Mouse (Mus musculus): ENCODE data around the gene Tns1. TPM values are rescaled to one million over a fixed set of nuclear protein-coding genes. Genes with fewer than 3 reads are reported as not detected.

The Tns1 gene
- polyA plus RNA-seq, 1 experiment: 400 TPM

DNA sequence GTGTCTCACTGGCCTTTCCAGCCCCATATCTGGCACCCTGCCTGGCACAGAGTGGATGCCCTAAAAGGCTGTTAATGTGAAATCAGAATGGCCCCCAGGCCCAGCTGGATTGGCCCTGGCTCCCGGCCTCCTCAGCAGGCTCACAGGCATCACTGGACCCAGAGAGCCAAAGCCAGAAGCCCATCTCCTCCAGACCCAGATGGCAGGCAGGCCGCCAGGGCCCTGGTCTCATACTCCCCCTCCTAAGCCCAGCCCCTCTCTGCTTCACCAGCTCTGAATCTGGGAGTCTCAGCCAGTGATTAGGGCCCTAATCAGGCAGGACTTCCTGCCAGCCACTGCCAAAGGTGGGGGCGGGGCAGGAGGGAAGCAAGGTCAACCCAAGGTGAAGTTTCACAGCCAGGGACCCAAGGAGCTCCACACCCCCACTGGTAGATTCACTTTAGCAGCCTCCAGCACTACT, 93.3 kb downstream of the Tns1 start:
- Histone ChIP-seq H3K36me3 (ENCODE audit: control insufficient read depth, insufficient read depth, low read length) (no peaks in the 10 kb centered on the region; the same call in 1 of the 2 replicates), H3K27me3 (replicated peaks; ENCODE audit: control insufficient read depth, insufficient read depth, low read length) (no peaks in the 10 kb centered on the region), H3K4me3 (ENCODE audit: insufficient read depth, low read depth, low read length) (peak overlapping the region; percentile 31), H3K27ac (ENCODE audit: insufficient read depth, low read depth, low read length) (peak overlapping the region; percentile 96), H3K4me1 (ENCODE audit: control insufficient read depth, insufficient read depth, low read length) (peaks cover 67% of the 10 kb centered on the region)
- peak; percentile 94 for DNase-seq
- TF ChIP-seq CTCF (conservative IDR thresholded peaks at IDR 0.05; ENCODE audit: insufficient read depth, insufficient read length, low read depth, low read length) (no peak), POLR2A (IDR thresholded peaks at IDR 0.05; ENCODE audit: low read depth, low read length) (no peak)
- 4% methylated on average over 3 of the region's 3 CpGs for WGBS

DNA sequence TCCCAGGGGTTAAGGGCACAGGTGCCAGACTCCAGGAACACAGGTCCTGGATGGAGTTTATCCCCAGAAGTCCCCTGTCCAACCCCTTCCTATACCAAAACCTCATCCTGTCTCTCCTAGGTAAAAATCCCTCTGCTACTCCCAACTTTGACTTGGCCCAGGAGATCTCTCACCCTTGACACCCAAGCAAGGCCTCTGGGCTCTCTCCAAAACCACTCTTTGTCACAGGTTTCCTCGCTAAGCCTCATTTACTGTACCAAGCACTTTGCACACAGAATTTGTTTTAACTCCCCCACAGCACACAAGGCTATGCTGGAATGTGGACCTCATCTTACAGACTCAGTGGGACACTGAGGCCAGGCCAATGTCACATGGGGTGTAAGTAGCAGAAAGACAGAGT, 94.0 kb downstream of the Tns1 start:
- DNase-seq: peak; percentile 53
- Histone ChIP-seq H3K4me3 (ENCODE audit: insufficient read depth, low read depth, low read length) (peak overlapping the region; percentile 31; the same call in 1 of the 2 replicates), H3K4me1 (ENCODE audit: control insufficient read depth, insufficient read depth, low read length) (peaks cover 73% of the 10 kb centered on the region), H3K27ac (ENCODE audit: insufficient read depth, low read depth, low read length) (peak overlapping the region; percentile 96), H3K36me3 (ENCODE audit: control insufficient read depth, insufficient read depth, low read length) (no peaks in the 10 kb centered on the region; the same call in 1 of the 2 replicates), H3K27me3 (replicated peaks; ENCODE audit: control insufficient read depth, insufficient read depth, low read length) (no peaks in the 10 kb centered on the region)
- TF ChIP-seq POLR2A (IDR thresholded peaks at IDR 0.05; ENCODE audit: low read depth, low read length) (no peak), CTCF (conservative IDR thresholded peaks at IDR 0.05; ENCODE audit: insufficient read depth, insufficient read length, low read depth, low read length) (no peak)
- 31% methylated on average over 1 of the region's 1 CpGs for WGBS

DNA sequence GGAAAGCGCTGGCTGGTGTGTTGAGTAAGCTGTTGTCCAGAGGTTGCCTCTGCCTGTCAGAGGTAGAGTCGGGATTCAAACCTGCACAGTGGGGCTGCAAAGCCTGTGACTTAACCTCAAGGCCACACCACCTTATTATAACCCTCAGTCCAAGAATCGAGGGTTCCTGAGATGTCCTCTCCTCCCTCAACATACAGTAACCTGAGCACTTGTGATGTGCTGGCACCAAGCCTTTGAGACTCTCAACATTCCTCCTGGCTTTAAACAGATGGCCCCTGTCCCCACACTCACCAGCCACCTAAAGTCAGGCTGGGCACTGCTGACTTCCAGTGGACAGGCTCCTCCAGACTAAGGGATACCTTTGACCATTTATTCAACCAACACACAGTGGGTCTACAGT, 94.6 kb downstream of the Tns1 start:
- 46% methylated on average over 3 of the region's 3 CpGs for WGBS
- 0 out of 2 replicates have a peak overlapping the region, but pooled peaks have one; percentile 10 for H3K4me3 ChIP-seq (ENCODE audit: insufficient read depth, low read depth, low read length)
- H3K4me1 ChIP-seq (ENCODE audit: control insufficient read depth, insufficient read depth, low read length): peaks cover 79% of the 10 kb centered on the region
- DNase-seq: no peak
- no peaks in the 10 kb centered on the region for H3K27me3 ChIP-seq (replicated peaks; ENCODE audit: control insufficient read depth, insufficient read depth, low read length)
- no peaks in the 10 kb centered on the region; the same call in 1 of the 2 replicates for H3K36me3 ChIP-seq (ENCODE audit: control insufficient read depth, insufficient read depth, low read length)
- peak overlapping the region; percentile 96 for H3K27ac ChIP-seq (ENCODE audit: insufficient read depth, low read depth, low read length)
- TF ChIP-seq CTCF (conservative IDR thresholded peaks at IDR 0.05; ENCODE audit: insufficient read depth, insufficient read length, low read depth, low read length) (no peak), POLR2A (IDR thresholded peaks at IDR 0.05; ENCODE audit: low read depth, low read length) (no peak)

DNA sequence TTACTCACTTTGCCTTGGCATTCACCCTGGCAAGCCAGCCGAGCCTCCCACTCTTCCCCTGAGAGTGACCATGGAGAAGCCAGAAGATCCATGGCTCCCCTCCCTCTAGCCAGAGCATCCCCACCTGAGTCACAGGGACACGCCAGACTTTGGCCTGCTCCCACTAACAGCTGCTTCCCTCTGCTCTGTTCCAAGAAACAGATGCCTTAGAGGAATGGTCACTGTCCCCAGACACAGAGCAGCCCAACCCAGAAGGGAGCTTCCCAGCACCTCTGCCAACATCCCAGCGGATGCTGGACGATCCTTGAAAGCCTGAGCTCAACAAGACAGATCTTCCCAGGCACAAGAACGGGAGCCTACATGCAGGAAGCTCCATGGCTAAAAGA, 95.4 kb downstream of the Tns1 start:
- H3K4me3 ChIP-seq (ENCODE audit: insufficient read depth, low read depth, low read length): peak overlapping the region; percentile 10; the same call in 1 of the 2 replicates
- H3K36me3 ChIP-seq (ENCODE audit: control insufficient read depth, insufficient read depth, low read length): no peaks in the 10 kb centered on the region; the same call in 1 of the 2 replicates
- WGBS: 12% methylated on average over 5 of the region's 5 CpGs
- peaks cover 87% of the 10 kb centered on the region for H3K4me1 ChIP-seq (ENCODE audit: control insufficient read depth, insufficient read depth, low read length)
- H3K27me3 ChIP-seq (replicated peaks; ENCODE audit: control insufficient read depth, insufficient read depth, low read length): no peaks in the 10 kb centered on the region
- H3K27ac ChIP-seq (ENCODE audit: insufficient read depth, low read depth, low read length): peak overlapping the region; percentile 96
- no peak for TF ChIP-seq POLR2A (IDR thresholded peaks at IDR 0.05; ENCODE audit: low read depth, low read length)
- TF ChIP-seq CTCF (conservative IDR thresholded peaks at IDR 0.05; ENCODE audit: insufficient read depth, insufficient read length, low read depth, low read length): no peak
- DNase-seq: peak; percentile 79

DNA sequence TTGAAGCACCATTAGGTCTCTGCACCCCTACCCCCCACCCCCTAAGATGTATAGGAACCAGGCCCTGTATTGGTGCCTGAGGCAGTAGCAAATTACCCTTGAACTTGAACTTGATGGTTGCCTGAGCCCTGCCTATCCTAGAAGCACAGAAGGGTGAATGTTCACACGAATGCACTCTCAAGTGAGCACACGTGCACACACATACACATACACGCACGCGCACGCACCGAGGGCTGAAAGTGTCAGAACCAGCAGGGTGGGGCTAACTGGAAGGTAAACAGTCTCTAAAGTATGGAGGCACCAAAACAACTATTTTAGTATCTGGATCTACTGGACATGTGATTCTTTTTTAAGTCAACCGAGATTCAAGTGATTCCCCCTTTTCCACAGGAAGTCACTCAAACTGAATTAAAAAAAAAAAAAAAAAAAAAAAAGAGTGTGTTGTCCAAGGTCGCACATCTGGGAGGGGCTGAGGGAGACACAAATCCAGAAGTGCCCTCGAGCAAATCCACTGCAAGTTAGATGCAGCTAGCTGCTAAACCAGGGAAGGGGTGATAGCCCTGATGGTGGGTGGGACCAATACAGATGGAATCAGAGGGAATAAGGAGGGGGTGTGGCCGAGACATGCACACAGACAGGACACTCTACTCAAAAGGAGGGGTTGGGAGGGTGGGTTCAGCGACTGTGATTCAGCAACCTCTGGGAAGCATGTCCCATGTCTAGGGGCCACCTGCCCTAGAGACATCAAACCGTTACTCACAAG, 96.0 kb downstream of the Tns1 start:
- no peaks in the 10 kb centered on the region; the same call in 1 of the 2 replicates for H3K36me3 ChIP-seq (ENCODE audit: control insufficient read depth, insufficient read depth, low read length)
- H3K4me3 ChIP-seq (ENCODE audit: insufficient read depth, low read depth, low read length): peak overlapping the region; percentile 12; the same call in 1 of the 2 replicates
- peak overlapping the region; percentile 96 for H3K27ac ChIP-seq (ENCODE audit: insufficient read depth, low read depth, low read length)
- WGBS: 20% methylated on average over 13 of the region's 13 CpGs
- no peak for TF ChIP-seq CTCF (conservative IDR thresholded peaks at IDR 0.05; ENCODE audit: insufficient read depth, insufficient read length, low read depth, low read length)
- TF ChIP-seq POLR2A (IDR thresholded peaks at IDR 0.05; ENCODE audit: low read depth, low read length): no peak
- no peak for DNase-seq
- no peaks in the 10 kb centered on the region for H3K27me3 ChIP-seq (replicated peaks; ENCODE audit: control insufficient read depth, insufficient read depth, low read length)
- H3K4me1 ChIP-seq (ENCODE audit: control insufficient read depth, insufficient read depth, low read length): peaks cover 92% of the 10 kb centered on the region

DNA sequence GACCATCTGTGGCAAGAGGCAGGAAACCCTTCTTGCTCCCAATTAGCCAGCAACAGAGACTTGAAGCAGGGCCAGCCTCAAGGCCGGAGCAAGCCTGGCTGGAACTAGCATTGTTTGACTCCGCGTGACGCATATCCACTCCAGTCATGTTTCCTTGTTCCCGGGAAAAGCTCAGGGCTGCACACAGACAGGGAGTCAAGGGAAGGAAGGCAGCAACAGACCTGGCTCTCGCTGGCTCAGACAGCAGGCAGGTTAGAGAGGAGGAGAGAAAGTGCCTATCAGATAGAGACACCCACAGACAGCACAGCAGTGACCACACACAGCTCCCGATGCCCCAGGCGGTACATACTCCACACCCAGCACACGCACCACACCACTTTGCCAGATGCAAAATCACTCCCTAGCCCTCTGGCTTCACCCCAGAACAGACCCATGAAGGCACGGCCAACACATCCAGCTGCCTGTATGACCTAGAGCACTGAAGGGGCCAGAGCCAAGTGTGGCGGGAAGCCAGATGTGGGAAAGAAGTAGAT, 96.6 kb downstream of the Tns1 start:
- 5% methylated on average over 11 of the region's 11 CpGs for WGBS
- peak; percentile 94 for DNase-seq
- peak overlapping the region; percentile 93 for H3K27ac ChIP-seq (ENCODE audit: insufficient read depth, low read depth, low read length)
- H3K36me3 ChIP-seq (ENCODE audit: control insufficient read depth, insufficient read depth, low read length): no peaks in the 10 kb centered on the region
- peaks cover 92% of the 10 kb centered on the region for H3K4me1 ChIP-seq (ENCODE audit: control insufficient read depth, insufficient read depth, low read length)
- peak overlapping the region; percentile 12; the same call in 1 of the 2 replicates for H3K4me3 ChIP-seq (ENCODE audit: insufficient read depth, low read depth, low read length)
- no peaks in the 10 kb centered on the region for H3K27me3 ChIP-seq (replicated peaks; ENCODE audit: control insufficient read depth, insufficient read depth, low read length)
- TF ChIP-seq POLR2A (IDR thresholded peaks at IDR 0.05; ENCODE audit: low read depth, low read length) (no peak), CTCF (conservative IDR thresholded peaks at IDR 0.05; ENCODE audit: insufficient read depth, insufficient read length, low read depth, low read length) (no peak)

DNA sequence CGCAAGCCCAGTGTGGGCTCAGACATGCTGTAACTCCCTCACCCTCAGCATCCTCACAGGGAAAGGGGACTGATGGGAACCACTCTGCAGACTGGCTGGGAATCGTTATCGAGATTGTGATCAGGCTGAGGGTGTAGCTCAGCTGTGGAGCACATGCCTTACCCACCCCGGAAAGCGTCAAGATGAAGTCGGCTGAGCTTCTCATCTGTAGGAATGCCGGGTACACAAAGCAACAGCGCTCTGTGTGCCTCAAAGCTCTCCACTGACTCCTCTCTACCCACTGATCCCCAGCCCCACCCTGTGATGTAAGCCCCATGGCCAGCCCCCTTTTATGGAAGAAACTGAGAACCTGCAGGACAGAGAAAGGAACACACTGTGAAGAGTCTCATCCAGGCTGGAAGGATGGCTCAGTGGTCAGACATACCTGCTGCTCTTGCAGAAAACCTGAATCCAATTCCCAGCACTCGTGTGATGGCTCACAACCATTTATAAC, 97.5 kb downstream of the Tns1 start:
- Histone ChIP-seq H3K36me3 (ENCODE audit: control insufficient read depth, insufficient read depth, low read length) (no peaks in the 10 kb centered on the region), H3K4me1 (ENCODE audit: control insufficient read depth, insufficient read depth, low read length) (peaks cover 91% of the 10 kb centered on the region), H3K27ac (ENCODE audit: insufficient read depth, low read depth, low read length) (peak overlapping the region; percentile 93), H3K4me3 (ENCODE audit: insufficient read depth, low read depth, low read length) (no peak overlapping the region), H3K27me3 (replicated peaks; ENCODE audit: control insufficient read depth, insufficient read depth, low read length) (no peaks in the 10 kb centered on the region)
- no peak for DNase-seq
- TF ChIP-seq CTCF (conservative IDR thresholded peaks at IDR 0.05; ENCODE audit: insufficient read depth, insufficient read length, low read depth, low read length) (no peak), POLR2A (IDR thresholded peaks at IDR 0.05; ENCODE audit: low read depth, low read length) (no peak)
- 16% methylated on average over 9 of the region's 9 CpGs for WGBS
